Mouse (Mus musculus) retina, postnatal 7 days (tissue): ENCODE measurements around the gene Ctnnal1.
"Not testable (repeated sequence)": the region's sequence is repeated elsewhere in the genome, so short reads cannot be mapped to it uniquely, and the experiment has no call there.

ENCODE experiments used
- DNase-seq: peaks from one replicate; pipeline ENCODE4 v3.0.0-alpha.2; 2012; ENCODE audit warnings: low read depth, low spot score

Gene Ctnnal1

GRCm38 (mm10) chr4:56865003-56865511 lies at the start of gene Ctnnal1:
TSS of gene Ctnnal1 (minus strand) at chr4:56865188.
- peak; percentile 79 for DNase-seq

GRCm38 (mm10) chr4:56914761-56915160 lies 49.8 kb upstream of the Ctnnal1 start:
- no peak for DNase-seq

GRCm38 (mm10) chr4:56914338-56914737 lies 49.4 kb upstream of the Ctnnal1 start:
- no peak for DNase-seq

GRCm38 (mm10) chr4:56912382-56913001 lies 47.5 kb upstream of the Ctnnal1 start:
- no peak for DNase-seq

- no peak for DNase-seq
Observed at GRCm38 (mm10) chr4:56909568-56909967, 44.6 kb upstream of the Ctnnal1 start.

- DNase-seq = no peak
Observed at GRCm38 (mm10) chr4:56907671-56908070, 42.7 kb upstream of the Ctnnal1 start.

- no peak for DNase-seq
Observed at GRCm38 (mm10) chr4:56906926-56907325, 41.9 kb upstream of the Ctnnal1 start.

GRCm38 (mm10) chr4:56905507-56905906 lies 40.5 kb upstream of the Ctnnal1 start:
- no peak for DNase-seq

- no peak for DNase-seq
Observed at GRCm38 (mm10) chr4:56901671-56902070, 36.7 kb upstream of the Ctnnal1 start.

- no peak for DNase-seq
Observed at GRCm38 (mm10) chr4:56899216-56899615, 34.2 kb upstream of the Ctnnal1 start.

GRCm38 (mm10) chr4:56897511-56897910 lies 32.5 kb upstream of the Ctnnal1 start:
- no peak for DNase-seq

- no peak for DNase-seq
Observed at GRCm38 (mm10) chr4:56894196-56894595, 29.2 kb upstream of the Ctnnal1 start.

- DNase-seq = no peak
Observed at GRCm38 (mm10) chr4:56892501-56893115, 27.6 kb upstream of the Ctnnal1 start.

GRCm38 (mm10) chr4:56888483-56888882 lies 23.5 kb upstream of the Ctnnal1 start:
- DNase-seq = no peak

- DNase-seq = no peak
Observed at GRCm38 (mm10) chr4:56886286-56886979, 21.4 kb upstream of the Ctnnal1 start.

GRCm38 (mm10) chr4:56880036-56880703 lies 15.2 kb upstream of the Ctnnal1 start:
- DNase-seq = no peak

- DNase-seq = no peak
Observed at GRCm38 (mm10) chr4:56878971-56879370, 14.0 kb upstream of the Ctnnal1 start.

GRCm38 (mm10) chr4:56870541-56870940 lies 5.6 kb upstream of the Ctnnal1 start:
- DNase-seq = not testable (repeated sequence)

GRCm38 (mm10) chr4:56867761-56868160 lies 2.8 kb upstream of the Ctnnal1 start:
- no peak for DNase-seq

GRCm38 (mm10) chr4:56865971-56866370 lies 983 bp upstream of the Ctnnal1 start:
- no peak for DNase-seq

GRCm38 (mm10) chr4:56864417-56865001 lies 479 bp downstream of the Ctnnal1 start:
- DNase-seq = peak; percentile 4

GRCm38 (mm10) chr4:56864016-56864415 lies 972 bp downstream of the Ctnnal1 start:
- DNase-seq = no peak
